Mouse (Mus musculus) testis, adult 2 months (tissue): ENCODE data around the gene Itga5.

ENCODE experiments used
- CTCF ChIP-seq: fragments of 200-500 bp; IDR thresholded peaks from 2 replicates; pipeline ENCODE4 v1.5.1; 2012; ENCODE audit warnings: low read depth, mild to moderate bottlenecking, inconsistent platforms, low read length, moderate library complexity; ENCODE audit not compliant: control insufficient read depth, insufficient read depth, insufficient replicate concordance
- POLR2A ChIP-seq: fragments of 200-500 bp; IDR thresholded peaks from 2 replicates; pipeline ENCODE4 v1.6.1; 2012; ENCODE audit warnings: low read depth, mild to moderate bottlenecking, inconsistent platforms, low read length, moderate library complexity; ENCODE audit not compliant: control insufficient read depth

- TF ChIP-seq POLR2A, result no peak
- no peak for TF ChIP-seq CTCF
These were observed 5.2 kb upstream of the Itga5 start for GRCm38 (mm10) chr15:103371741-103372140.
